Mouse (Mus musculus): ENCODE results near the gene Slc35f5. TPM values are rescaled to one million over a fixed set of nuclear protein-coding genes. Genes with fewer than 3 reads are reported as not detected.

Slc35f5 gene
- total RNA-seq, 1 experiment from 2014 or later, result 56.2 TPM

- no peak for DNase-seq
Measured at GRCm38 (mm10) chr1:125575458-125576114, 15.2 kb downstream of the Slc35f5 start.

GRCm38 (mm10) chr1:125576965-125577364 is 16.6 kb downstream of the Slc35f5 start:
- no peak for DNase-seq

GRCm38 (mm10) chr1:125578091-125578490 is 17.7 kb downstream of the Slc35f5 start:
- no peak for DNase-seq

GRCm38 (mm10) chr1:125581134-125581533 is 20.7 kb downstream of the Slc35f5 start:
- DNase-seq, result no peak

- no peak for DNase-seq
Measured at GRCm38 (mm10) chr1:125603620-125604019, 43.2 kb downstream of the Slc35f5 start.

- DNase-seq, result peak; percentile 94
Measured at GRCm38 (mm10) chr1:125607087-125607803, 46.9 kb downstream of the Slc35f5 start.

GRCm38 (mm10) chr1:125624376-125625076 is 64.1 kb downstream of the Slc35f5 start:
- DNase-seq, result no peak

- peak; percentile 4 for DNase-seq
Measured at GRCm38 (mm10) chr1:125639501-125640253, 79.3 kb downstream of the Slc35f5 start.

- no peak for DNase-seq
Measured at GRCm38 (mm10) chr1:125643643-125644042, 83.2 kb downstream of the Slc35f5 start.

Other genes starting within 250 kb of the Slc35f5 start
- 133 and 164 TPM in 2 replicates for gene Actr3, start 124.9 kb upstream of the Slc35f5 start, total RNA-seq (2021)
- gene Gpr39, start 116.4 kb downstream of the Slc35f5 start, total RNA-seq (2021), result 0.12 TPM in 1 of 2 replicates, not detected in the other

All from adrenal gland, postnatal 25 days (tissue).